Mouse (Mus musculus) kidney, adult 2 months (tissue): ENCODE measurements around the gene Plekhg2.

Source experiments
- CTCF ChIP-seq: fragments of 200-500 bp; conservative IDR thresholded peaks from 2 replicates; pipeline ENCODE4 v1.5.1; 2011; ENCODE audit warnings: low read depth, mild to moderate bottlenecking, control low read depth, low read length, moderate library complexity, mixed read lengths; ENCODE audit not compliant: insufficient read depth, insufficient read length
- POLR2A ChIP-seq: fragments of 200-500 bp; IDR thresholded peaks from one replicate; pipeline ENCODE4 v1.6.1; 2011; ENCODE audit warnings: low read depth, low read length, control low read depth

DNA sequence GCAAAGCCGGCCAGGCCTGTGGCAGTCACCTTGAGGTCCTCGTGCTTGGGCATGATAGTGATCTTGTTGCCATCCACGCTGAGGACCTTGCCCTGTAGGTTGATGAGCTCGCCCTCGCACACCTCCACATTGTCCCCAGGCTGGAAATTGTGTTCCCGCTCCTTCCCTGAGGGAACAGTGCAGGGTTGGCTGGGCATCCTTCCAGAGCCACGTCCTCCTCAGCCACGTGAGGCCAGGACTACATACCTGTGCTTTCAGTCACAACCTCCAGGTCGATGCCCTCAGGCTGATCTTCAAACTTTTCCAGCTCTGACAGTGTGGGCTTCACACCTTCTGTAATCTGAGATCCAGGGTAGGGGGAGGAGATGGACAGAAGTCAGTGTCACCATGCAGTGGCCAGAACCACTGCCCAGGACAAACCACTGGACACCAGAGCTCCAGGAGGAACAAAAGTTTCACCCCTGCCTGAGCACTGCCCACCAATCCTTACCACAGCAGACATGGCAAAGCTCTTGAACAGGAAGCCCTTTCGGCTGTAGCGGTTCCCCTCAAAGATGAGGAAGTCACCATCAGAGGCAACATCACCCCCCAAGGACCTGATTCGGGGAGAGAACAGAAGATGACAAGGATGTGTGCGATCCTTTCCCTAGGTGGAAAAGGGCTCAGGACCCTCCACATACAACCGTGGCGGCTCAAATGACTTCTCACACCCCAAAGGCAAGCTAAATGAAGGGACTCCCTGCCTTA is 50.3 kb downstream of the Plekhg2 start:
- TF ChIP-seq POLR2A: no peak
- no peak for TF ChIP-seq CTCF
